Mouse (Mus musculus): ENCODE results near the gene Rapgefl1. TPM values are rescaled to one million over a fixed set of nuclear protein-coding genes. Genes with fewer than 3 reads are reported as not detected.
A peak's percentile ranks its signal among the peaks of the same experiment; 100 is the strongest.

The Rapgefl1 gene
- total and polyA plus RNA-seq, 2 experiments from 2014 or later, result 0.55 to 0.80 TPM

GRCm38 (mm10) chr11:98794469-98795014, 42.0 kb upstream of the Rapgefl1 start:
- ATAC-seq (ENCODE audit: insufficient read depth, low read depth) (peak; percentile 61), DNase-seq (ENCODE audit: low spot score) (no peak)
- peak overlapping the region; percentile 99 for H3K27ac ChIP-seq (ENCODE audit: low read depth)
- H3K36me3 ChIP-seq (replicated peaks; ENCODE audit: control insufficient read depth, insufficient read depth, low read length), result peaks cover 11% of the 10 kb centered on the region
- H3K4me3 ChIP-seq (ENCODE audit: low read depth, low read length), result peak overlapping the region; percentile 99
- under 1% methylated on average over 21 of the region's 30 CpGs for WGBS
- no peaks in the 10 kb centered on the region for H3K9me3 ChIP-seq (replicated peaks; ENCODE audit: control insufficient read depth, low read length)
- H3K4me2 ChIP-seq (ENCODE audit: low read depth, low read length), result peak overlapping the region; percentile 90
- TF ChIP-seq CTCF (IDR thresholded peaks at IDR 0.05; ENCODE audit: low read depth), result peak; percentile 16; the same call in 1 of the 2 replicates
- TF ChIP-seq EP300 (IDR thresholded peaks at IDR 0.05; ENCODE audit: low read depth), result no peak
- peak overlapping the region; percentile 100 for H3K9ac ChIP-seq (replicated peaks; ENCODE audit: low read depth, low read length)
- H3K4me1 ChIP-seq (ENCODE audit: control insufficient read depth, insufficient read depth), result peaks cover 24% of the 10 kb centered on the region
- no peaks in the 10 kb centered on the region for H3K27me3 ChIP-seq (ENCODE audit: control insufficient read depth, insufficient read depth, low read length)

GRCm38 (mm10) chr11:98795015-98795713, 41.4 kb upstream of the Rapgefl1 start, which contains the start of gene Msl1:
Gene Msl1, plus strand, starts transcription at chr11:98795516.
- WGBS, result under 1% methylated on average over 59 of the region's 89 CpGs
- peaks cover 18% of the 10 kb centered on the region for H3K36me3 ChIP-seq (replicated peaks; ENCODE audit: control insufficient read depth, insufficient read depth, low read length)
- peak within 1 kb of the TSS; percentile 90 for H3K4me2 ChIP-seq (ENCODE audit: low read depth, low read length)
- TF ChIP-seq EP300 (IDR thresholded peaks at IDR 0.05; ENCODE audit: low read depth) (peak; percentile 81; the same call in 1 of the 2 replicates), CTCF (IDR thresholded peaks at IDR 0.05; ENCODE audit: low read depth) (no peak; the same call in 1 of the 2 replicates)
- H3K4me3 ChIP-seq (ENCODE audit: low read depth, low read length), result peak within 1 kb of the TSS; percentile 99
- H3K9me3 ChIP-seq (replicated peaks; ENCODE audit: control insufficient read depth, low read length), result no peaks in the 10 kb centered on the region
- H3K9ac ChIP-seq (replicated peaks; ENCODE audit: low read depth, low read length), result peak within 1 kb of the TSS; percentile 100
- no peaks in the 10 kb centered on the region for H3K27me3 ChIP-seq (ENCODE audit: control insufficient read depth, insufficient read depth, low read length)
- peak within 1 kb of the TSS; percentile 99 for H3K27ac ChIP-seq (ENCODE audit: low read depth)
- DNase-seq (ENCODE audit: low spot score) (peak; percentile 87), ATAC-seq (ENCODE audit: insufficient read depth, low read depth) (peak; percentile 78)
- H3K4me1 ChIP-seq (ENCODE audit: control insufficient read depth, insufficient read depth), result peaks cover 24% of the 10 kb centered on the region

- Histone ChIP-seq H3K9ac (replicated peaks; ENCODE audit: low read depth, low read length) (peak overlapping the region; percentile 100), H3K27me3 (ENCODE audit: control insufficient read depth, insufficient read depth, low read length) (no peaks in the 10 kb centered on the region), H3K4me2 (ENCODE audit: low read depth, low read length) (peak overlapping the region; percentile 90), H3K27ac (ENCODE audit: low read depth) (peak overlapping the region; percentile 99), H3K4me1 (ENCODE audit: control insufficient read depth, insufficient read depth) (peaks cover 24% of the 10 kb centered on the region), H3K36me3 (replicated peaks; ENCODE audit: control insufficient read depth, insufficient read depth, low read length) (peaks cover 25% of the 10 kb centered on the region), H3K4me3 (ENCODE audit: low read depth, low read length) (peak overlapping the region; percentile 99), H3K9me3 (replicated peaks; ENCODE audit: control insufficient read depth, low read length) (no peaks in the 10 kb centered on the region)
- WGBS, result 0% methylated on average over 58 of the region's 74 CpGs
- no peak for DNase-seq (ENCODE audit: low spot score)
- peak; percentile 34 for ATAC-seq (ENCODE audit: insufficient read depth, low read depth)
- no peak for TF ChIP-seq EP300 (IDR thresholded peaks at IDR 0.05; ENCODE audit: low read depth)
- no peak for TF ChIP-seq CTCF (IDR thresholded peaks at IDR 0.05; ENCODE audit: low read depth)
Observed at GRCm38 (mm10) chr11:98795714-98796514, 40.7 kb upstream of the Rapgefl1 start.

GRCm38 (mm10) chr11:98796515-98797216, 39.9 kb upstream of the Rapgefl1 start:
- 0 out of 2 replicates have a peak, but pooled peaks have one; percentile 7 for ATAC-seq (ENCODE audit: insufficient read depth, low read depth)
- Histone ChIP-seq H3K4me2 (ENCODE audit: low read depth, low read length) (peak overlapping the region; percentile 90), H3K36me3 (replicated peaks; ENCODE audit: control insufficient read depth, insufficient read depth, low read length) (peaks cover 32% of the 10 kb centered on the region), H3K27me3 (ENCODE audit: control insufficient read depth, insufficient read depth, low read length) (no peaks in the 10 kb centered on the region), H3K4me3 (ENCODE audit: low read depth, low read length) (peak overlapping the region; percentile 99), H3K9me3 (replicated peaks; ENCODE audit: control insufficient read depth, low read length) (no peaks in the 10 kb centered on the region), H3K9ac (replicated peaks; ENCODE audit: low read depth, low read length) (peak overlapping the region; percentile 100), H3K27ac (ENCODE audit: low read depth) (peak overlapping the region; percentile 99), H3K4me1 (ENCODE audit: control insufficient read depth, insufficient read depth) (peaks cover 24% of the 10 kb centered on the region)
- TF ChIP-seq CTCF (IDR thresholded peaks at IDR 0.05; ENCODE audit: low read depth) (0 out of 2 replicates have a peak, but pooled peaks have one; percentile 4), EP300 (IDR thresholded peaks at IDR 0.05; ENCODE audit: low read depth) (no peak)
- WGBS, result 1% methylated on average over 23 of the region's 23 CpGs
- DNase-seq (ENCODE audit: low spot score), result no peak

GRCm38 (mm10) chr11:98797306-98797705, 39.3 kb upstream of the Rapgefl1 start:
- 2% methylated on average over 5 of the region's 5 CpGs for WGBS
- TF ChIP-seq CTCF (IDR thresholded peaks at IDR 0.05; ENCODE audit: low read depth), result no peak
- H3K9ac ChIP-seq (replicated peaks; ENCODE audit: low read depth, low read length), result peak overlapping the region; percentile 100
- H3K4me2 ChIP-seq (ENCODE audit: low read depth, low read length), result peak overlapping the region; percentile 90
- no peaks in the 10 kb centered on the region for H3K9me3 ChIP-seq (replicated peaks; ENCODE audit: control insufficient read depth, low read length)
- DNase-seq (ENCODE audit: low spot score) (no peak), ATAC-seq (ENCODE audit: insufficient read depth, low read depth) (no peak)
- H3K4me1 ChIP-seq (ENCODE audit: control insufficient read depth, insufficient read depth), result peaks cover 24% of the 10 kb centered on the region
- H3K27me3 ChIP-seq (ENCODE audit: control insufficient read depth, insufficient read depth, low read length), result no peaks in the 10 kb centered on the region
- H3K4me3 ChIP-seq (ENCODE audit: low read depth, low read length), result peak overlapping the region; percentile 99
- peaks cover 39% of the 10 kb centered on the region for H3K36me3 ChIP-seq (replicated peaks; ENCODE audit: control insufficient read depth, insufficient read depth, low read length)
- H3K27ac ChIP-seq (ENCODE audit: low read depth), result peak overlapping the region; percentile 99
